Comparison of ENCODE assay signal across 8 mouse cellular contexts in the genomic region with DNA sequence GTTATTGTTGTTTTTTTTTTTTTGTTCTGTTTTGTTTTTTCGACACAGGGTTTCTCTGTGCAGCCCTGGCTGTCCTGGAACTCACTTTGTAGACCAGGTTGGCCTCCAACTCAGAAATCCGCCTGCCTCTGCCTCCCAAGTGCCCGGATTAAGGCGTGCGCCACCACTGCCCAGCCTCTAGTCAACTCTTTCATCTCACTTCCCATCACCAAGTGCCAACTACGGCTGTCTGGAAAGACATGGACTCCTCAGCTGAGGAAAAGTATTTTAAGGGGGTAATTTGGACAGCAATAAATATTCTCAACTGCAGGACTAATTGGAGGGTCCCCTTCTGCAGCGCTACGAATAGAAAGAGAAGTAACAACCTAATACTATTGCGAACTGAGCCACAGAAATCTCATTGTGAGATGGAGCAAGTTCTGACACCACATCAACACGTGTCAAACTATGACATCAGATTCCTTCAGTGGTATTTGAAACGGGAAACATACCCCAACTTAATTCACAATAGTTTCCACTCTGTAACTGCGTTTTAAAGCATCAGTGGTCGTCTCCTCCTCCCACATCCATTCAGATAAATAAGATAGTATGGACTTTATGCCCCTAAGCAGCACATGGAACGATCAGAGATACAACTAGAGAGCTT. TPM values are rescaled to one million over a fixed set of nuclear protein-coding genes. Genes with fewer than 3 reads are reported as not detected.
DNase-seq lines count a peak whose midpoint lies in the region; ATAC-seq and TF ChIP-seq lines count a peak whose summit lies in the region.

No protein-coding gene starts in this region.

- no peaks in the 10 kb centered on the region for H3K36me3 ChIP-seq in kidney, embryonic 15.5 days
- H3K36me3 ChIP-seq in hindbrain, postnatal 0 days (ENCODE audit: insufficient read depth, low read length): no peaks in the 10 kb centered on the region
- no peaks in the 10 kb centered on the region for H3K36me3 ChIP-seq in midbrain, postnatal 0 days (ENCODE audit: insufficient read depth, low read length)

- no peak for TF ChIP-seq CTCF in bone marrow macrophage, adult 2 months (IDR thresholded peaks at IDR 0.05; ENCODE audit: low read depth, low read length)
- no peak for TF ChIP-seq CTCF in hindbrain, postnatal 0 days (IDR thresholded peaks at IDR 0.05; ENCODE audit: low read depth)
- TF ChIP-seq CTCF in midbrain, postnatal 0 days (IDR thresholded peaks at IDR 0.05): no peak

- H3K4me3 ChIP-seq in kidney, embryonic 15.5 days (replicated peaks): peak overlapping the region; percentile 95
- H3K4me3 ChIP-seq in bone marrow macrophage, adult 2 months (ENCODE audit: insufficient read depth, low read length): peak overlapping the region; percentile 92
- peak overlapping the region; percentile 100 for H3K4me3 ChIP-seq in hindbrain, postnatal 0 days (ENCODE audit: low read length)
- H3K4me3 ChIP-seq in midbrain, postnatal 0 days (ENCODE audit: low read depth, low read length): peak overlapping the region; percentile 100

- WGBS in kidney, embryonic 15.5 days: 26% methylated on average over 14 of the region's 14 CpGs
- WGBS in hindbrain, postnatal 0 days: 34% methylated on average over 14 of the region's 14 CpGs
- 32% methylated on average over 14 of the region's 14 CpGs for WGBS in midbrain, postnatal 0 days

- H3K4me1 ChIP-seq in kidney, embryonic 15.5 days: peaks cover 48% of the 10 kb centered on the region
- peaks cover 32% of the 10 kb centered on the region for H3K4me1 ChIP-seq in bone marrow macrophage, adult 2 months (ENCODE audit: control insufficient read depth, insufficient read depth, low read length)
- peaks cover 9% of the 10 kb centered on the region for H3K4me1 ChIP-seq in hindbrain, postnatal 0 days (ENCODE audit: insufficient read depth, low read length)
- no peaks in the 10 kb centered on the region; the same call in 1 of the 2 replicates for H3K4me1 ChIP-seq in midbrain, postnatal 0 days (ENCODE audit: insufficient read depth, low read length)

- H3K9me3 ChIP-seq in kidney, embryonic 15.5 days (replicated peaks): no peaks in the 10 kb centered on the region
- no peaks in the 10 kb centered on the region for H3K9me3 ChIP-seq in hindbrain, postnatal 0 days (ENCODE audit: low read length)
- no peaks in the 10 kb centered on the region for H3K9me3 ChIP-seq in midbrain, postnatal 0 days (ENCODE audit: low read length)

- H3K9ac ChIP-seq in kidney, embryonic 15.5 days: peak overlapping the region; percentile 97
- peak overlapping the region; percentile 99 for H3K9ac ChIP-seq in hindbrain, postnatal 0 days (replicated peaks; ENCODE audit: low read length)
- H3K9ac ChIP-seq in midbrain, postnatal 0 days (replicated peaks; ENCODE audit: low read length, poor library complexity, severe bottlenecking): peak overlapping the region; percentile 90

- H3K27ac ChIP-seq in kidney, embryonic 15.5 days: peak overlapping the region; percentile 96
- peak overlapping the region; percentile 78 for H3K27ac ChIP-seq in bone marrow macrophage, adult 2 months (ENCODE audit: insufficient read depth, low read depth, low read length)
- H3K27ac ChIP-seq in hindbrain, postnatal 0 days: peak overlapping the region; percentile 94; the same call in 1 of the 2 replicates
- 0 out of 2 replicates have a peak overlapping the region, but pooled peaks have one; percentile 32 for H3K27ac ChIP-seq in midbrain, postnatal 0 days (ENCODE audit: low read depth, low read length)

- H3K4me2 ChIP-seq in kidney, embryonic 15.5 days: peak overlapping the region; percentile 81
- peak overlapping the region; percentile 95 for H3K4me2 ChIP-seq in hindbrain, postnatal 0 days (ENCODE audit: low read depth, low read length)
- peak overlapping the region; percentile 94 for H3K4me2 ChIP-seq in midbrain, postnatal 0 days (ENCODE audit: low read depth, low read length, poor library complexity, severe bottlenecking)

- no peak for TF ChIP-seq POLR2A in bone marrow macrophage, adult 2 months (IDR thresholded peaks at IDR 0.05; ENCODE audit: borderline replicate concordance, low read depth, low read length)

- ATAC-seq in kidney, embryonic 15.5 days (replicated peaks; ENCODE audit: low FRiP score): no peak
- no peak for ATAC-seq in hindbrain, postnatal 0 days
- ATAC-seq in midbrain, postnatal 0 days (ENCODE audit: low FRiP score): no peak
- ATAC-seq in cerebellum, adult (ENCODE audit: insufficient number of reproducible peaks, low FRiP score, low TSS enrichment): no peak

- DNase-seq in kidney, postnatal 36 days: no peak
- no peak for DNase-seq in hindbrain, postnatal 0 days (ENCODE audit: low spot score)
- DNase-seq in midbrain, postnatal 0 days (ENCODE audit: low spot score): no peak
- no peak for DNase-seq in cerebellum, postnatal 14 days
- no peak for DNase-seq in layer of hippocampus, adult 9-11 months

- no peaks in the 10 kb centered on the region for H3K27me3 ChIP-seq in kidney, embryonic 15.5 days
- H3K27me3 ChIP-seq in hindbrain, postnatal 0 days (ENCODE audit: insufficient read depth, low read length): no peaks in the 10 kb centered on the region
- no peaks in the 10 kb centered on the region for H3K27me3 ChIP-seq in midbrain, postnatal 0 days (ENCODE audit: insufficient read depth, low read length)

RNA-seq across cellular contexts. Expression of a gene that starts 1.6 kb away (rescaled TPM):
- 30.4 and 32.6 TPM in 2 replicates for polyA plus RNA-seq in kidney, embryonic 15.5 days (2015; fragmentation: Nextera tagmentation; extraction: Ambion mirVana)
- polyA plus RNA-seq in bone marrow macrophage, adult 2 months (2012; ENCODE audit: insufficient read depth, insufficient read length, missing spikeins): 30.8 and 39.2 TPM in 2 replicates
- 15.4 and 16.8 TPM in 2 replicates for total RNA-seq in hindbrain, postnatal 0 days (2014; rRNA removed)
- 16.0 and 16.8 TPM in 2 replicates for polyA plus RNA-seq in hindbrain, postnatal 0 days (2015; fragmentation: Nextera tagmentation; extraction: Ambion mirVana)
- total RNA-seq in midbrain, postnatal 0 days (2014; rRNA removed): 10.7 and 25.5 TPM in 2 replicates
- polyA plus RNA-seq in midbrain, postnatal 0 days (2015; fragmentation: Nextera tagmentation; extraction: Ambion mirVana): 16.9 and 17.9 TPM in 2 replicates

Comparison
In these comparisons a context has a peak if more than half of its experiments do, and no peak if none do; other contexts are left out.
1. H3K27ac ChIP-seq: peak in every context shown above with its lines; median percentile 96 in kidney, embryonic 15.5 days; 94 in hindbrain, postnatal 0 days; 78 in bone marrow macrophage, adult 2 months; 32 in midbrain, postnatal 0 days.